Mouse (Mus musculus): Measurements from ENCODE around the gene Sphk1. TPM values are rescaled to one million over a fixed set of nuclear protein-coding genes. Genes with fewer than 3 reads are reported as not detected.

Gene Sphk1
- polyA plus RNA-seq, 1 experiment = 18.2 TPM

DNA sequence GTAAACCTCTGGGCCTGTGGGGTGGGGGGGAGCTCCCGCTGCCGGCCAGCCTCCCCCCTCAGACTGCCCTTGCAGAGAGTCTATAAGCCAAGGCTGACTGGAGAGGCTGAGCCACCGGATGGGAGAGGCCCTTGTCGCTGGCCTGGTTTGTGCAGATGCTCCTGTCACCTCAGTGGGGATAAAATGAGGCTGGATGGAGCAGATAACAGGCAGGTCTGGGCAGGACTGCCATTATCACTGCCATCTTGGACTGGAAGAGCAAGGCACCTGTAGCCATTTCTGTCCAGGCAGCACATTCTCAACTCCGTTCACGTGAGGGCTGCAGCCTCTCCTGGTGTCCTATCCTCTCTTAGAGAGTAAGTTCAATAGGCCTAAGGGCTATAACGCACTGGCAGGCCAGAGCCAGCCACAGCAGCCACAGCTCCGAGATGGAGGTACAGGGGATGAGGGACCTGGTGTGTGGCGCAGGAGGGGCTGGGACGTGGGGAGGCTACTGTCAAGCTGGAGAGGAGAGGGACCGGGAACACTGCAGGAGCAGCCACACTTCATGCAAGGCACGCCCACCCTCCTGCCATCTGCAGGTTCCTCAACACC, 7.5 kb downstream of the Sphk1 start:
- no peak for DNase-seq (ENCODE audit: low spot score)

GRCm38 (mm10) chr11:116541183-116541582, 10.5 kb downstream of the Sphk1 start:
- DNase-seq (ENCODE audit: low spot score) = no peak

GRCm38 (mm10) chr11:116543110-116543509, 12.4 kb downstream of the Sphk1 start:
- no peak for DNase-seq (ENCODE audit: low spot score)

DNA sequence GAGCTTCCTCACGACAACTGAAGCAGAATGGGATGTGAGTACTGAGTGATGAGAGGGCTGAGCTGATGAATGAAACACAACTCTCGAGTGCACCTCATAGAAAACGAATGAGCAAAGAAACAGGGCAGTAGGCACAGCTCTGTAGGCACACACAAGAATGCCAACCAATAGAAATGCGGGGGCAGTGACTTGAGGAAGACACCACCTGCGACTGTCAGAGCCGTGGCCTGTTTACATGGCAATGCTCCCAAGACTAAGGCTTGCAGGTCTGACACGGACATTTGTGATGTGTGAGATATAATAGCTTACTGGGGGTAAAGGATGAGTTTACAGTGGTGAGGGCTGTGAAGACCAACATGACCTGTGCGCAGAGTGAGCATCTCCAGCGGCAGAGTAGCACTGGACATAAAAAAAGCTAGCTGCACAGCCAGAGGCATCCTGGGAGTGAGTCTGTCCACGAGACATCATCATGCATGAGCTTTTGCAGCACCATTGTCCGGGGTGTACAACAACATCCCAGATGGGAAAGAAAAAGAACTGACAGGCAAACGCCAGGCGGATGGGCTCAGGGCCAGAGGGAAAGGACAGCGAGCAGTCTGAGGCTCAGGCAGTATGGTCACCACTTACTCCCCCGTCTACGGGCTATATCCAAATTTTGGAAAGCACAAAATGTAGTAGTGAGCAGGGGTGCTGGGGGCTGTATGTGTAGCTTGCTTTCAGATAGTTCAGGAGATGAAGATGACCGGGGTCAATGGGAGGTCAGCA, 16.8 kb downstream of the Sphk1 start:
- no peak for DNase-seq (ENCODE audit: low spot score)

- no peak for DNase-seq (ENCODE audit: low spot score)
Measured at GRCm38 (mm10) chr11:116548780-116549179, 18.1 kb downstream of the Sphk1 start.

- DNase-seq (ENCODE audit: low spot score) = no peak
Measured at GRCm38 (mm10) chr11:116549273-116550038, 18.7 kb downstream of the Sphk1 start.

- DNase-seq (ENCODE audit: low spot score) = no peak
Measured at GRCm38 (mm10) chr11:116550748-116551147, 20.0 kb downstream of the Sphk1 start.

DNA sequence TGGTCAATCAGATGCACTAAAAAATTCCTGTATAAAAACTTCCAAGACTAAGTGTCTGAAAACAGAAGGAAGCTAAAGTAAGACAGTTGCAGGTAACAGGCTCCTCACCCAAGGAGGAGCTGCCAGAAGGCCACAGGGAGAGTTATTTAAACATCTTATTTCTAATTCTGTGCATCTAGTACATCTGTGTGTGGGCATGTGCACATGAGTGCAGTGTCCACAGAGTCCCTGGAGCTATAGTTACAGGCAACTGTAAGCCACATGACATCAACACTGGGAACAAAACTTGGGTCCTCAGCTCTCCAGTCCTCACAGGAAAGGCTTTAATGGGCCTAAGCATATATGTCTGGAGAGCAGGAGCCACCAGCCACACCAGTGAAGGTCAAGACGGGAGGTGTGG, 21.5 kb downstream of the Sphk1 start:
- DNase-seq (ENCODE audit: low spot score) = no peak

- no peak for DNase-seq (ENCODE audit: low spot score)
Measured at GRCm38 (mm10) chr11:116554171-116554878, 23.6 kb downstream of the Sphk1 start.

- DNase-seq (ENCODE audit: low spot score) = no peak
Measured at GRCm38 (mm10) chr11:116555572-116555971, 24.8 kb downstream of the Sphk1 start.

DNA sequence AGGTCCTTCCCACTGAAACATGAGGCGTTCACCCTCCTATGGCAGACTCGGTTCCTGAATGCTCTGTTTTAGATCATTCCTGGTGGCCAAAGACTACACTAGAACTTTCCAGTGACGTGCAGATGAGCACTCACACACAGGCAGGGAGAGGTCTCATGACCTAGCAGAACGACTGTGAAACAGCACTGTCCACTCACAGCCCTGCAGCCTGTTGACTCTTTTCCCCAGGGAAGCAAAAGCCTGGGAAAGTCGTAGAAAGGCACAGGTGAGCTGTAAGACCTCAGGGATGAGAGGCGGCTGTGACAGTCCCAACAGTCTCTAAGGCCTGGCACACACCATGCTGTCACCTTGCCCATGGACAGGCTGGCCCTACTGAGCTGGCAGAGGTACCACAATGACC, 25.6 kb downstream of the Sphk1 start:
- no peak for DNase-seq (ENCODE audit: low spot score)

DNA sequence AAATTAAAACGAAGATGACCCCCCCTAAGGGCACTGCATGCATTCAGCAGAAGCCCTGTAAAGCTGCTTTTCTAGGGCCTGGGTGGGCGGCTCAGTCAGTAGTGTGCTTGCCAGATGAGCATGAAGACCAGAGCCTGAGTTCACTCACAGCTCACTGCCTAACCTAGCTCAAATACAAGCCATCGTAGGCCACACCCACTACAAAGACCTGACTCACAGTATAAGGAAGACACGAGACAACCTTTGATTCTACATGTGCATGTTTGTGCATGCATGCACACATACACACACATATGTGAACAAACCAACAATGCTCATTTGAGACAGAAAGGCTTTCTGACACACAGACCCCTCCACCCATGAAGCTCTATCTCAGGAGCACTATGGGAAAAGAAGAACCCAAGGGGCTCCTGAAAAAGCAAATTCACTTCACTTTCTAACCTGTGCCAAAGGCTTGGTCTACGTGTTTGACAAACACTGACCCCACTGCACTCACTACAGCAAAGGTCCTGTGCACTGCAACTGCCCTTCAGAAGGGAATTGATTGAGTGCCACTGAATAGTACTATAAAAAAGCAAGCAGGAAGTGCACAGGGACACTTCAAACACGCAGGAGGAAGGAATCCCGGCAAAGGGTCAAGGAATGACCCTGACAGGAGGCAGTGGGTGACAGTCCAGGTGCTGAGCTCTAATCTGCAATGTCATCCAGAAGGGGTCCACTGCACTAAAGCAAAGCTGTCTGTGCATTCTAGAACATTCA, 34.7 kb downstream of the Sphk1 start:
- no peak for DNase-seq (ENCODE audit: low spot score)

DNA sequence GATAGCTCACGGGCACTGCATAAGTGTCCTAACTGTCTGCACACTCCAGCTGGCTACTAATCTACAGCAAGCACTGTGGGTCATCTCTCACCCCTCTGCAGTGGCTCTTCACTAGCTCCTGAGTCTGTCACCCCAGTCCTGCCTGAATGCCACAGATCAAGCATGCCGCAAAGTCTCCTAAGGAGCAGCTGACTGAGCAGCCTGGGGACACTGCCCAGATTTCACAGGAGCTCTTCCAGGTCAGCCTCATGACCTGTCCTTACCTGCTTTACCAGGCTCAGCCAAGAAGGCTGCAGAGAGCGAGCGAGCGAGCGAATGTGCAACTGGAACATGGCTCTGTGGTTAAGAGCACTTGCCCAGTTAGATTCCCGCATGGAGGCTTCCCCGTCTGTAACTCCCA, 36.8 kb downstream of the Sphk1 start:
- DNase-seq (ENCODE audit: low spot score) = no peak

DNA sequence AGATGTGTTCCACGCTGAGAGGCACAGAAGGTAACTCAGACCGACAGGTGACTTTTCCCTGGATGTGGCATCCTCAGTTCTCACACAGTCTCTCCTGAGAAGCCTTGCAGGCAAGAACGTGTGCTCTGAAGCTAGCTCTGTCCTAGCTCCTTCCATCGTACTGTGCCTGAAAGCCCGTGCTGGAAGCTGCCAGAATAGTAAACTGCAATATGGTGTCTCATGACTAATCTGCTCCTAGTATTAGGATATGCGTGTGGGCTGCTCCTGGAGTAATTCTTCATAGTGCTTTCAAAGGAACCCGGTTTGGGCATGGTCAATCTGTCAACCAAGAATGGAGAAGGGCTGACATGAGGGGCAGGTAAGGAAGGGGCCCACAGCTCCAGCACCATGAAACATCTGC, 40.1 kb downstream of the Sphk1 start:
- DNase-seq (ENCODE audit: low spot score) = no peak

DNA sequence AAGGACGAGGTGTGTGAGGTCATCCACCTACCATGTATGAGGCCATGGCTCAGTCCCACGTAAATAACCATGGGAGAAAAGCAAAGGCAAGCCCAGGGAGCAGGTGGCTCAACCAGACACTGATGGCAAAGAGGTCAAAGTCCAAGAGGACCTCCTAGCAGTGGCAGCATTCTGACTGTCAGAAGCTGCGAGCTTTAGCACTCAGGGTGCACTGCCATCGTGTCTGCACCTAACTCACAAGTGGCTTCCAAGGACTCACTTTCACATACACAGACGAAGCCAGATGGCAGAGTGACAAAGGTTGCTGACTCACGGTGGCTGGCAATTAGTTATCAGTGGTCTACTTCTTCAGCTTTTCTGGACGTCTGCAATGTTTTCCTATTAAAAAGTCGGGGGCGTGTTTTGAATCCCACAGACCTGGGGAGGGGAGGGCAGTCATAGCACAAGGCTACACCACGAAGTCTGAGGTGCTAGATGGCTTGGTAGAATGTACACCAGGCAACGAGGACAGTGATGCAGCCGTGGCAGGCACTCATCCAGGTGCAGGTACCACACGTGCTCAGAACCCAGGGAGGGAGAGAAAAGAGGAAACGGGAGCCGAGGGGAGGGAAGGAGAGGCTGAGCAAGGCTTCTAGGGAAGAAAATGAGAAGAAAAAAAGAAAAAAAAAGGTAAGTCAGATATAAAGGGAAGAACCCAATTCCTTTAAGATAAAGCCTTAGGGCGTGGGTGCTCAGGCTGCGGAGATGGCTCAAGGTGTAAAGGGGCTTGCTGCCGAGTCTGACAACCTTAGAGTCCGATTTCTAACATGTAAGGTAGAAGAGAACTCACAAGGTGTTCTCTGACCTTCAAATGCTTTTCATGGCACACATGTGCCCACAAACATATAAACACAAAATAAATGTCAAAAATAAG, 41.3 kb downstream of the Sphk1 start:
- DNase-seq (ENCODE audit: low spot score) = no peak

DNA sequence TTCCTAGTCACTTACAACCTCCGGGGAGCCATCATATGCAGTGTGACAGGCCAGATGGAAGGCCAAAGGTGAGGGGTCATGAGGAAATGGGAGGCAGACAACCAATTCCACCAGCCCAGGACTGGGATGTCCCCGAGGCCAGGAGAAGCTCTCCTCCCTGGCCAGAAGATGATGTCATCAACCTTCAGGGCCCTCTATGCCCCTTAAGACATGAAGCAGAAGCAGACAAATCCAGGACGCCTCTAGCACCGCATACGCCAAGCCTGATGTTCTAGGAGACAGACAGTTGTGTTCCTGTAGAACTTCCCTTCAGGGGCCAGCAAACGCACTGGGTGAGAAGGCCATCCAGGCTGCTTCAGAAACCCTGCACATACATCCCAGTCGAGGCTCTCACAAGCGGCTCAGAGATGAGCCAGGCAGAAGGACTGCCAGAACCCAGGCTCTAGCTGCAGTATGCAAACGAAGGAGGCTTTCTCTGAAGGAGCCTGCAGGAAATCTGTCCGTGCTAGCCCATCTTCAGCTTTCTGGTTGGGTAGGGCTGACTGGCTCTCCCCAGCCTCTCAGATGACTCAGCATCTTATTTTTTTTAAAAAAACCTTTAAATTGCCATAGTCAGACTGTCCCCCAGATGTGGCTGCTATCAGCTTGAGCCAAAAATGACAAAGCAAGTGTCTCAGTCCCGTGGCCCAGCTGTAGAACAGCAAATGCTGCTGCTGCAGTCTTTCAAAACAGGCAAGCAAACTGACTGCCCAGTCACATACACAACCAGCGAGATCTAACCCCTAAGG, 42.2 kb downstream of the Sphk1 start:
- DNase-seq (ENCODE audit: low spot score) = no peak

- no peak for DNase-seq (ENCODE audit: low spot score)
Measured at GRCm38 (mm10) chr11:116574486-116574885, 43.8 kb downstream of the Sphk1 start.

DNA sequence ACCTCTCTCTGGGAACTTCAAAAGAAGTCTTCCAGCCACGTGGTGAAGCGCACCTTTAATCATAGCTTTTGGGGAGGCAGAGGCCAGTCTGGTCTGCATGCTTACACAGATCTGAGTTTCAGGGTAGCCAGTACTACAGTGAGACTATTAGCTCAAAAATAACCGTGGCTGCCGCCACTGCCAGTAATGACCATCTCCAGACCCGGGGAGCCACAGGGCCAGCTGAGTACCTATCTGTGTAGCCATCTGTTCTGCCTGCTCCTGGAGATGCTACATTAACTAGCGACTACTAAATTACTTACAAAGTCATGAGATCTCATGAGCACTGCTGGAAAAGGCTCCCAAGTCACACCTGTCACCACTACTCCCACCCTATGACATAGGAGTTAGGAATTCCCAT, 44.3 kb downstream of the Sphk1 start:
- DNase-seq (ENCODE audit: low spot score) = no peak

DNA sequence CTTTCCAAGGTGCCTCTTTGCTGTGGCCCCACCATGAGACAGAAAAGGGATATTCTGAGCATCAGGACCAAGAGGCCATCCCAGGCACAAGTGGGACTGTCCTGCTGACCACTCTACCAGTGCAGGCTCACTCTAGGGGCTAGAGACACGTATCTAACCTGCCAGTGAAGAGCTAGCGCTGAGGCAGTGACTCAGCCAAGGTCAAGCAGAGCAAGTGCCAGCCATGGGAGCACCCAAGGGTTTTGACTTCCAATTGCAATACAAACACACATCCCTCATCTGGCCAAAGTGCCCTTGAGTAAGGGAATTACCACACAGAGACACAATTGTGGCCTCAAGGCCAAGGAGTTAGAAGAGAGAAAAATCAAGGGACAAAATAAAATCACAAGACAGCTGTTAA, 44.7 kb downstream of the Sphk1 start:
- DNase-seq (ENCODE audit: low spot score) = no peak

DNA sequence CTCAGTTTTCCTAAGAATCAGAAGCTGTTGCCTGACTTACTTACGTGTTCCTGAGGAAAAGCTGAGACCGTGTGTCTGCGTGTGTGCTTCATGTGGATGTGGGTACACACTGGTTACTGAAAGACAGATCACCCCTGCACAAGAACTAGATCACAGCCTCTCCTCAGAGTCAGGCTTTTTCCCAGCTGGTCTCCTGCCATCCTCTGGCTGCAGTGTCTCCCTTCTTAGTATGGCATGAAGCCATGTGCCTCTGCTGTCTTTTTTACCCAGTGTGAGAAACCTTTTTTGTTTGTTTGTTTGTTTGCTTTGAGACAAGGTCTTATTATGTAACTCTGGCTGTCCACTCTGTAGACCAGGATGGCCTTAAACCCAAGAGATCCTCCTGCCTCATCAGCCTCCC, 48.6 kb downstream of the Sphk1 start:
- no peak for DNase-seq (ENCODE audit: low spot score)
